Mouse (Mus musculus) liver, embryonic 14.5 days (tissue): Measurements from ENCODE around the gene Ercc6l. TPM values are rescaled to one million over a fixed set of nuclear protein-coding genes. Genes with fewer than 3 reads are reported as not detected.

Experiments
- ATAC-seq: fragments of 200-750 bp; cut with Nextera tagmentation; 2 replicates; pipeline ENCODE4 v1.8.0; 2017; ENCODE audit warnings: moderate number of reproducible peaks, mild to moderate bottlenecking, moderate library complexity; ENCODE audit not compliant: insufficient read depth
- DNase-seq, 3 experiments: peaks; one replicate each; pipeline ENCODE4 v3.0.0-alpha.2; 2012 to 2013; ENCODE audit warnings: low read depth in 3 of 3, low spot score in 3 of 3
- H3K27ac ChIP-seq: fragments of 300-500 bp; sonication (generic); 2 replicates; pipeline ENCODE4 v1.5.1; 2014; ENCODE audit warnings: moderate library complexity, mild to moderate bottlenecking, control low read depth, inconsistent platforms
- H3K27me3 ChIP-seq: fragments of 300-500 bp; sonication (generic); 2 replicates; pipeline ENCODE4 v1.6.1; 2014; ENCODE audit warnings: mild to moderate bottlenecking, low read length, moderate library complexity; ENCODE audit not compliant: control insufficient read depth, insufficient read depth
- H3K36me3 ChIP-seq: fragments of 300-500 bp; sonication (generic); replicated peaks from 2 replicates; pipeline ENCODE4 v1.6.1; 2014; ENCODE audit warnings: low read depth; ENCODE audit not compliant: control insufficient read depth, insufficient read depth
- H3K4me1 ChIP-seq, 2 experiments: fragments of 200-500 bp in 1 of 2; fragments of 300-500 bp in 1 of 2; sonication (generic) in 1 of 2; replicated peaks; 2 replicates each; pipeline ENCODE4 v1.6.1; 2012 to 2014; ENCODE audit warnings: antibody characterized with exemption in 1 of 2, inconsistent platforms in 1 of 2, low read length in 1 of 2; ENCODE audit not compliant: control insufficient read depth in 2 of 2, insufficient read depth in 2 of 2
- H3K4me2 ChIP-seq: fragments of 300-500 bp; sonication (generic); 2 replicates; pipeline ENCODE4 v1.6.1; 2014; ENCODE audit warnings: low read depth, mild to moderate bottlenecking, control low read depth, moderate library complexity
- H3K4me3 ChIP-seq, 2 experiments: fragments of 200-500 bp in 1 of 2; fragments of 300-500 bp in 1 of 2; sonication (generic) in 1 of 2; 2 replicates each; pipeline ENCODE4 v1.5.1; 2012 to 2014; ENCODE audit warnings: low read depth in 2 of 2, low read length in 2 of 2, mild to moderate bottlenecking in 2 of 2, control low read depth in 1 of 2, inconsistent platforms in 1 of 2, moderate library complexity in 1 of 2; ENCODE audit not compliant: insufficient read depth in 1 of 2
- H3K9ac ChIP-seq: fragments of 300-500 bp; sonication (generic); replicated peaks from 2 replicates; pipeline ENCODE4 v1.6.1; 2014; ENCODE audit warnings: mild to moderate bottlenecking, control low read depth, moderate library complexity
- H3K9me3 ChIP-seq: fragments of 300-500 bp; sonication (generic); 2 replicates; pipeline ENCODE4 v1.6.1; 2016; ENCODE audit warnings: low read length, mixed read lengths; ENCODE audit not compliant: control insufficient read depth
- CTCF ChIP-seq: IDR thresholded peaks from 2 replicates; pipeline ENCODE4 v1.5.1; 2016; ENCODE audit warnings: antibody characterized with exemption, low read depth, control low read depth
- EP300 ChIP-seq: IDR thresholded peaks from 2 replicates; pipeline ENCODE4 v1.6.1; 2016; ENCODE audit warnings: antibody characterized with exemption, low read depth
- WGBS: fragments of 180-500 bp; shearing (Covaris S2); extraction: QIAGEN DNeasy Blood & Tissue Kit; methylation state at CpG from one replicate; pipeline ENCODE4 v1.1.7; 2014; ENCODE audit not compliant: insufficient replicate concordance; 5-methylcytosine and 5-hydroxymethylcytosine counted together
- polyA plus RNA-seq, 2 experiments: library from polyadenylated mRNA; depleted of rRNA in 1 of 2; stranded (reverse) in 1 of 2; unstranded in 1 of 2; fragments of >200 nt; fragmentation: Nextera tagmentation in 1 of 2; extraction: Ambion mirVana in 1 of 2; gene quantifications; 2 replicates each; pipeline versions ENCODE4 v1.2.1 to v1.2.3; 2012 to 2014

Ercc6l gene
- polyA plus RNA-seq, 2 experiments, result 5.3 to 11.1 TPM

DNA sequence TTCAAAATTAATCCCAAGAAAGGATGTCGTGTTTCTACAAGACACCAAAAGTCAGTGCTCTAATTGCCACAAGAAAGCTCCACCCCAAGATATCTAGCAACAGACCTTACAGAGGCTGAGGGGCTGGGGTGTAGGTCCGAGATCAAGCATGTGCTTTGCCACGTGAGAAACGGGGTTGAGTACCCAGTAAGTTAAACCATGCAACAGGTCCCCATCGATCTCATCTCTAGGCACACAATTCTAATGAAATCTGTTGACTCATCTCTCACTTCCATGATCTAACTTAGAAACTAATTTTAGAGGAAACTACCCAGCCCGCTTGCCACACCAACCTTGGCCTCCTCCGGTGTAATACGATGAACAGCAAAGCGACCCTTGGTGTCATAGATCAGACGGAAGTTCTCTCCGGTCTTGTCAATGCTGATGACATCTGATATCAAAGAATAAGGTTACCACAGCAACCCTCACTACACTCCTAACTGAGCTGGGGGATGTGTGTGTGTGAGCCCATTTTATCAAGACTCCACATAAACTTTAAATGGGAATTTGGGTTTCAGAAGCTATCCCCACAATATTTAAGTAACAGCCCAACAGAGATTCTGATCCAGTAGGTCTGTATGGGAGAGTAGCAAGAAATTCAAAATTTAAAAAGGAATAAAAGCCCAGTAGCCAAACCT is 30.3 kb upstream of the Ercc6l start:
- H3K27me3 ChIP-seq, result no peaks in the 10 kb centered on the region
- ATAC-seq (no peak), DNase-seq (no peak)
- H3K4me1 ChIP-seq, result peaks cover 0 to 3% of the 10 kb centered on the region in 2 experiments; a peak in 2 of 4 replicates
- peak overlapping the region; percentile 12; the same call in 1 of the 2 replicates for H3K27ac ChIP-seq
- no peak for TF ChIP-seq EP300
- no peak for TF ChIP-seq CTCF
- peak overlapping the region; percentile 66 to 88 for H3K4me3 ChIP-seq
- H3K4me2 ChIP-seq, result peak overlapping the region; percentile 75
- H3K36me3 ChIP-seq, result peaks cover 31% of the 10 kb centered on the region
- 20% methylated on average over 11 of the region's 11 CpGs for WGBS
- no peaks in the 10 kb centered on the region for H3K9me3 ChIP-seq
- H3K9ac ChIP-seq, result peak overlapping the region; percentile 83

- Histone ChIP-seq H3K9me3 (no peaks in the 10 kb centered on the region), H3K9ac (no peak overlapping the region), H3K4me1 (peaks cover 0 to 3% of the 10 kb centered on the region in 2 experiments; a peak in 2 of 4 replicates), H3K27ac (no peak overlapping the region), H3K4me3 (no peak overlapping the region), H3K27me3 (no peaks in the 10 kb centered on the region), H3K36me3 (peaks cover 31% of the 10 kb centered on the region), H3K4me2 (no peak overlapping the region)
- TF ChIP-seq EP300, result no peak
- TF ChIP-seq CTCF, result no peak
- no peak for ATAC-seq
- DNase-seq, result no peak
These were observed 25.7 kb upstream of the Ercc6l start for GRCm38 (mm10) chrX:102182575-102182974.

DNA sequence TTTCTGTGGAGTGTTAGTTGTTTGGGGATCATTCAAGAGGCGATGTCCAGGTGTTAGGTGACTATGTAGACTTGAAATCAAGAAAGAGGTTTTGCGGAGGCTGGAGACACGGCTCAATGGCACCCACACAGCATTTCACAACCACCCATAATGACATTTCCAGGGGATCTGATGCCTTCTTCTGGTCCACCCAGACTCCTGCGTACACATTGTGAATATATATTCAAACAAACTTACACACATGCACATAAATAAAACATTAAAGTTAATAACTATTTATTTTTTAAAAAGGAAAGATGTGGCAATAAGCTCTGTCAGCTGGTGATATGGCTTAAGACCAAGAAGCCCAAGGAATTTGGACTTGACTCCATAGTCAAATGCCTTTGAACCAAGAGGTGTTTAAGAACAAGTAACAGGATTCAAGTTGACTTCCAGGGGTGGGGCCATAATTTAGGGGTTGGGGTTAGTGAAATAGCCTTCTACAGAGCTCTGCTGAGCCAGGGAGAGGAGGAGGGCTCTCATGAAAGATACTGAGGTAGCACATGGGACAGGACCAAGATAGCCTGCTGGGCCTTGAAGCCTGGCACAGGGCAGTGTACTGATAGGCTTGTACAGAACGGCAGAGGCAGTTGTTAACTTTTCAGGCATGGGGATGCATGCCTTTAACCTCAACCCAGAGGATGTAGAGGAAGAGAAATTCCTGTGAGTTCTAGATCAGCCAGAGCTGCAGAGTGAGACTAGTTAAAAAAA is 18.8 kb upstream of the Ercc6l start:
- WGBS, result 66% methylated on average over 5 of the region's 5 CpGs
- ATAC-seq (no peak), DNase-seq (no peak)
- H3K4me3 ChIP-seq, result no peak overlapping the region
- H3K9me3 ChIP-seq, result no peaks in the 10 kb centered on the region
- no peak overlapping the region for H3K27ac ChIP-seq
- H3K9ac ChIP-seq, result no peak overlapping the region
- H3K27me3 ChIP-seq, result no peaks in the 10 kb centered on the region
- peaks cover 0 to 4% of the 10 kb centered on the region in 2 experiments; a peak in 2 of 4 replicates for H3K4me1 ChIP-seq
- no peaks in the 10 kb centered on the region for H3K36me3 ChIP-seq
- no peak overlapping the region for H3K4me2 ChIP-seq
- no peak for TF ChIP-seq CTCF
- no peak for TF ChIP-seq EP300

DNA sequence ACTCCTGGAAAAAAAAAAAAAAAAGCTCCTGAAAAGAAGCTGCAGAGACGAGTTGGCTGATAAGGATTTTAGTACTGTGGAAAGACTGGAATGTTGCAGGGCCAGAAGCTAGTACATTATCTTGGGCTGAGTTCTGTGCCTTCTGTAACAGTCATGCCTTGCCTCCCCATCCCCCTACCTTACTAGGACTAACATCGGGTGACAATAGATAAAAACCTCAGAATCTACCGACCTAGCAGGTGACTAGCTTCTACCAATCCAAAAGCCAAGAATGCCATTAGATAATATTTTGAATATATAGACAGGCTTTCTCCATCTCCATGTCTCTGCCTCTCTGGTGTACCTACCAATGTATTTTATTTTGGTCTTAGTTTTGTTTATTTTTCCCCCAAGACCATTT is 14.0 kb upstream of the Ercc6l start:
- Histone ChIP-seq H3K27me3 (no peaks in the 10 kb centered on the region), H3K9me3 (no peaks in the 10 kb centered on the region), H3K27ac (no peak overlapping the region), H3K4me3 (no peak overlapping the region), H3K9ac (no peak overlapping the region), H3K4me2 (no peak overlapping the region), H3K4me1 (peaks cover 2 to 9% of the 10 kb centered on the region in 2 experiments; a peak in 2 of 4 replicates), H3K36me3 (no peaks in the 10 kb centered on the region)
- ATAC-seq, result peak; percentile 85
- DNase-seq, result peak in 2 of 3 experiments; percentile 36 to 42
- WGBS, result 23% methylated on average over 3 of the region's 3 CpGs
- TF ChIP-seq CTCF, result no peak
- TF ChIP-seq EP300, result peak; percentile 53

DNA sequence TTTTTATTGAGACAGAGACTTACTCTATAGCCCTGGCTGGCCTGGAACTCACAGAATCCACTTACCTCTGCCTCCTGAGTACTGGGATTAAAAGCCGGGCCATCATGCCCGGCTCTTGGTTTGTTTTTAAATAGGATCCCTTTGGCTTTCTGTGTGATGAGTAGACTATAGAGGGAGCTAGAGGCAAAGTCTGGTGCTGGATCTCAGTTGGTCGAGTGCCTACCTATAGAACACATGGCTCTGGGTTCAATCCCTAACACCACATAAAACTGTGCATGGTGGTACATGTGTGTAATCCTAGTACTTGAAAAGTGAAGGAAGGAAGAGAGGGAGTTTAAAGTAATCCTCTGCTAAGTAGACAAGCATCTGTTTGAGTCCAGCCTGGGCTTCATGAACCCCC is 13.2 kb upstream of the Ercc6l start:
- WGBS, result 46% methylated on average over 3 of the region's 3 CpGs
- Histone ChIP-seq H3K27me3 (no peaks in the 10 kb centered on the region), H3K27ac (0 out of 2 replicates have a peak overlapping the region, but pooled peaks have one; percentile 22), H3K4me1 (peaks cover 2 to 9% of the 10 kb centered on the region in 2 experiments; a peak in 2 of 4 replicates), H3K36me3 (no peaks in the 10 kb centered on the region), H3K4me2 (no peak overlapping the region), H3K4me3 (no peak overlapping the region), H3K9ac (no peak overlapping the region), H3K9me3 (no peaks in the 10 kb centered on the region)
- ATAC-seq, result no peak
- DNase-seq, result no peak
- no peak for TF ChIP-seq EP300
- peak; percentile 18; the same call in 1 of the 2 replicates for TF ChIP-seq CTCF
